Mouse (Mus musculus) limb, embryonic 11.5 days (tissue): ENCODE measurements at regions not wholly inside any gene's neighbourhood (a gene's known extent, or its start where the extent isn't known, plus 50 kb on each side); places are given as distances from the start of the nearest gene placed in this dataset.

ENCODE experiments used
- ATAC-seq: fragments of 200-750 bp; cut with Nextera tagmentation; 2 replicates; pipeline ENCODE4 v1.8.0; 2017; ENCODE audit warnings: low read depth; ENCODE audit not compliant: insufficient number of reproducible peaks, low FRiP score, low TSS enrichment
- DNase-seq: peaks from one replicate; pipeline ENCODE4 v3.0.0-alpha.2; 2015; ENCODE audit warnings: low spot score
- H3K27ac ChIP-seq: fragments of 300-500 bp; sonication (generic); replicated peaks from 2 replicates; pipeline ENCODE4 v1.5.1; 2014; ENCODE audit warnings: low read depth, mild to moderate bottlenecking, low read length
- H3K27me3 ChIP-seq: fragments of 300-500 bp; sonication (generic); 2 replicates; pipeline ENCODE4 v1.6.1; 2014; ENCODE audit warnings: mild to moderate bottlenecking, low read length, mixed read lengths; ENCODE audit not compliant: control insufficient read depth, insufficient read depth
- H3K36me3 ChIP-seq: fragments of 300-500 bp; sonication (generic); 2 replicates; pipeline ENCODE4 v1.6.1; 2014; ENCODE audit warnings: mild to moderate bottlenecking, low read length, moderate library complexity, mixed read lengths; ENCODE audit not compliant: control insufficient read depth, insufficient read depth
- H3K4me1 ChIP-seq: fragments of 300-500 bp; sonication (generic); 2 replicates; pipeline ENCODE4 v1.6.1; 2014; ENCODE audit warnings: low read length, mixed read lengths; ENCODE audit not compliant: control insufficient read depth, insufficient read depth
- H3K4me2 ChIP-seq: fragments of 300-500 bp; sonication (generic); 2 replicates; pipeline ENCODE4 v1.6.1; 2014; ENCODE audit warnings: low read depth, mild to moderate bottlenecking, moderate library complexity; ENCODE audit not compliant: severe bottlenecking
- H3K4me3 ChIP-seq: fragments of 300-500 bp; sonication (generic); 2 replicates; pipeline ENCODE4 v1.5.1; 2014; ENCODE audit warnings: low read depth, low read length
- H3K9ac ChIP-seq: fragments of 300-500 bp; sonication (generic); 2 replicates; pipeline ENCODE4 v1.6.1; 2014; ENCODE audit warnings: mild to moderate bottlenecking, low read length
- H3K9me3 ChIP-seq: fragments of 300-500 bp; sonication (generic); 2 replicates; pipeline ENCODE4 v1.6.1; 2016; ENCODE audit warnings: low read length; ENCODE audit not compliant: control insufficient read depth
- WGBS: fragments of 180-500 bp; shearing (Covaris S2); extraction: QIAGEN DNeasy Blood & Tissue Kit; methylation state at CpG from one replicate; pipeline ENCODE4 v1.1.7; 2014; 5-methylcytosine and 5-hydroxymethylcytosine counted together

GRCm38 (mm10) chr13:78383761-78384160 is 184.2 kb upstream of the Nr2f1 start:
- Histone ChIP-seq H3K27me3 (no peaks in the 10 kb centered on the region), H3K9ac (no peak overlapping the region), H3K9me3 (no peaks in the 10 kb centered on the region), H3K4me1 (no peaks in the 10 kb centered on the region), H3K4me3 (no peak overlapping the region), H3K36me3 (no peaks in the 10 kb centered on the region), H3K4me2 (no peak overlapping the region), H3K27ac (no peak overlapping the region)
- WGBS: 68% methylated on average over 2 of the region's 2 CpGs
- DNase-seq (no peak), ATAC-seq (no peak)

GRCm38 (mm10) chr13:78361236-78361635 is 161.7 kb upstream of the Nr2f1 start:
- DNase-seq (no peak), ATAC-seq (no peak)
- Histone ChIP-seq H3K27ac (no peak overlapping the region), H3K36me3 (no peaks in the 10 kb centered on the region), H3K4me3 (no peak overlapping the region), H3K4me2 (no peak overlapping the region), H3K27me3 (no peaks in the 10 kb centered on the region), H3K9me3 (no peaks in the 10 kb centered on the region), H3K9ac (no peak overlapping the region), H3K4me1 (no peaks in the 10 kb centered on the region)
- WGBS: 84% methylated on average over 1 of the region's 1 CpGs

GRCm38 (mm10) chr13:78348830-78349229 is 149.3 kb upstream of the Nr2f1 start:
- Histone ChIP-seq H3K4me2 (no peak overlapping the region), H3K27me3 (no peaks in the 10 kb centered on the region), H3K4me1 (no peaks in the 10 kb centered on the region), H3K9me3 (no peaks in the 10 kb centered on the region), H3K4me3 (no peak overlapping the region), H3K9ac (no peak overlapping the region), H3K27ac (no peak overlapping the region), H3K36me3 (no peaks in the 10 kb centered on the region)
- ATAC-seq (no peak), DNase-seq (no peak)
- WGBS: 58% methylated on average over 3 of the region's 3 CpGs

GRCm38 (mm10) chr13:78324443-78325206 is 125.1 kb upstream of the Nr2f1 start:
- Histone ChIP-seq H3K4me3 (no peak overlapping the region), H3K9me3 (no peaks in the 10 kb centered on the region), H3K27me3 (no peaks in the 10 kb centered on the region), H3K9ac (no peak overlapping the region), H3K4me2 (no peak overlapping the region), H3K4me1 (no peaks in the 10 kb centered on the region), H3K27ac (no peak overlapping the region), H3K36me3 (no peaks in the 10 kb centered on the region)
- no peak for DNase-seq
- ATAC-seq: no peak
- WGBS: 18% methylated on average over 4 of the region's 4 CpGs

- DNase-seq: no peak
- no peaks in the 10 kb centered on the region for H3K36me3 ChIP-seq
- no peak for ATAC-seq
- no peak overlapping the region for H3K4me3 ChIP-seq
- H3K27ac ChIP-seq: no peak overlapping the region
- no peaks in the 10 kb centered on the region for H3K9me3 ChIP-seq
- H3K9ac ChIP-seq: no peak overlapping the region
- H3K4me1 ChIP-seq: no peaks in the 10 kb centered on the region
- H3K4me2 ChIP-seq: no peak overlapping the region
- H3K27me3 ChIP-seq: no peaks in the 10 kb centered on the region
- WGBS: 55% methylated on average over 1 of the region's 1 CpGs
Observed at GRCm38 (mm10) chr13:78323183-78323582, 123.6 kb upstream of the Nr2f1 start.

DNA sequence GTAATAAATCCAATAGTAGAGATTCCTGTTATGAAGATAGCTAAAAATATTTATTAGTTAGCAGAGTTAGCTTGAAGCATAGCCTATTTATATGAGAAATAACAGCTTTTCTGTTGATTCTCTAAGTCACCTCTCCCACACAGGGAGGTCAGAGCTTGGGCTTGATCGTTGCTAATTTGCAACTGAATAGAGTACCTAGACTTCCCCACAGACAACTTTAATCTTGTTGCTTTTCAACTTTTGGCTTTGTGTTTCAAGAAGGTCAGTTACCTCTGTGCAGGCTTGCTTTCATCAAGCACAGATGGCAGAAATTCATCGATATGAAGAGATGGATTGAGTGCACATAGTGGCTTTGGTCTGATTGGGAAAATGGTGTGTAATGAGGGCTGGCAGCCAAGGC is 118.9 kb upstream of the Nr2f1 start:
- Histone ChIP-seq H3K27ac (no peak overlapping the region), H3K9ac (no peak overlapping the region), H3K36me3 (no peaks in the 10 kb centered on the region), H3K4me3 (no peak overlapping the region), H3K9me3 (no peaks in the 10 kb centered on the region), H3K27me3 (no peaks in the 10 kb centered on the region), H3K4me2 (no peak overlapping the region), H3K4me1 (no peaks in the 10 kb centered on the region)
- DNase-seq: no peak
- WGBS: 89% methylated on average over 2 of the region's 2 CpGs
- ATAC-seq: no peak

GRCm38 (mm10) chr13:78310837-78311236 is 111.3 kb upstream of the Nr2f1 start:
- 57% methylated on average over 3 of the region's 3 CpGs for WGBS
- Histone ChIP-seq H3K9ac (no peak overlapping the region), H3K4me3 (no peak overlapping the region), H3K27ac (no peak overlapping the region), H3K36me3 (no peaks in the 10 kb centered on the region), H3K27me3 (no peaks in the 10 kb centered on the region), H3K4me2 (no peak overlapping the region), H3K9me3 (no peaks in the 10 kb centered on the region), H3K4me1 (no peaks in the 10 kb centered on the region)
- ATAC-seq (no peak), DNase-seq (no peak)
